Mouse (Mus musculus): ENCODE results near the gene Slc29a1. TPM values are rescaled to one million over a fixed set of nuclear protein-coding genes. Genes with fewer than 3 reads are reported as not detected.

The Slc29a1 gene
- polyA plus RNA-seq, 1 experiment, result 109 TPM

- 82% methylated on average over 3 of the region's 3 CpGs for whole genome bisulfite sequencing
- TF ChIP-seq CTCF (IDR thresholded peaks at IDR 0.05; ENCODE audit: control insufficient read depth, insufficient read depth, low read length) (no peak), POLR2A (IDR thresholded peaks at IDR 0.05; ENCODE audit: borderline replicate concordance, control insufficient read depth, low read depth, low read length) (no peak)
- H3K4me1 ChIP-seq (ENCODE audit: control insufficient read depth, insufficient read depth, low read length), result no peaks in the 10 kb centered on the region; the same call in 1 of the 2 replicates
- no peak overlapping the region for H3K27ac ChIP-seq (ENCODE audit: control insufficient read depth, insufficient read depth, low read depth, low read length, poor library complexity)
- no peak overlapping the region for H3K4me3 ChIP-seq (replicated peaks; ENCODE audit: control insufficient read depth, low read depth, low read length)
Observed at GRCm38 (mm10) chr17:45553065-45553464, 46.3 kb downstream of the Slc29a1 start.

- TF ChIP-seq CTCF (IDR thresholded peaks at IDR 0.05; ENCODE audit: control insufficient read depth, insufficient read depth, low read length), result peak; percentile 88
- no peak for TF ChIP-seq POLR2A (IDR thresholded peaks at IDR 0.05; ENCODE audit: borderline replicate concordance, control insufficient read depth, low read depth, low read length)
- H3K4me3 ChIP-seq (replicated peaks; ENCODE audit: control insufficient read depth, low read depth, low read length), result no peak overlapping the region
- H3K4me1 ChIP-seq (ENCODE audit: control insufficient read depth, insufficient read depth, low read length), result no peaks in the 10 kb centered on the region; the same call in 1 of the 2 replicates
- 6% methylated on average over 8 of the region's 8 CpGs for WGBS
- H3K27ac ChIP-seq (ENCODE audit: control insufficient read depth, insufficient read depth, low read depth, low read length, poor library complexity), result no peak overlapping the region
Observed at GRCm38 (mm10) chr17:45551816-45552451, 47.5 kb downstream of the Slc29a1 start.

GRCm38 (mm10) chr17:45551249-45551796 lies 48.1 kb downstream of the Slc29a1 start:
- WGBS, result 70% methylated on average over 7 of the region's 7 CpGs
- no peak for TF ChIP-seq POLR2A (IDR thresholded peaks at IDR 0.05; ENCODE audit: borderline replicate concordance, control insufficient read depth, low read depth, low read length)
- no peak for TF ChIP-seq CTCF (IDR thresholded peaks at IDR 0.05; ENCODE audit: control insufficient read depth, insufficient read depth, low read length)
- no peaks in the 10 kb centered on the region; the same call in 1 of the 2 replicates for H3K4me1 ChIP-seq (ENCODE audit: control insufficient read depth, insufficient read depth, low read length)
- no peak overlapping the region for H3K27ac ChIP-seq (ENCODE audit: control insufficient read depth, insufficient read depth, low read depth, low read length, poor library complexity)
- H3K4me3 ChIP-seq (replicated peaks; ENCODE audit: control insufficient read depth, low read depth, low read length), result no peak overlapping the region

GRCm38 (mm10) chr17:45550253-45550652 lies 49.2 kb downstream of the Slc29a1 start:
- H3K27ac ChIP-seq (ENCODE audit: control insufficient read depth, insufficient read depth, low read depth, low read length, poor library complexity), result no peak overlapping the region
- 48% methylated on average over 5 of the region's 5 CpGs for WGBS
- TF ChIP-seq CTCF (IDR thresholded peaks at IDR 0.05; ENCODE audit: control insufficient read depth, insufficient read depth, low read length) (no peak), POLR2A (IDR thresholded peaks at IDR 0.05; ENCODE audit: borderline replicate concordance, control insufficient read depth, low read depth, low read length) (no peak)
- H3K4me1 ChIP-seq (ENCODE audit: control insufficient read depth, insufficient read depth, low read length), result no peaks in the 10 kb centered on the region; the same call in 1 of the 2 replicates
- H3K4me3 ChIP-seq (replicated peaks; ENCODE audit: control insufficient read depth, low read depth, low read length), result no peak overlapping the region

GRCm38 (mm10) chr17:45549617-45550181 lies 49.7 kb downstream of the Slc29a1 start, which contains the start of gene Tmem151b:
Gene Tmem151b, minus strand, starts transcription at chr17:45549677.
- Histone ChIP-seq H3K4me1 (ENCODE audit: control insufficient read depth, insufficient read depth, low read length) (no peaks in the 10 kb centered on the region; the same call in 1 of the 2 replicates), H3K4me3 (replicated peaks; ENCODE audit: control insufficient read depth, low read depth, low read length) (no peak within 1 kb of the TSS), H3K27ac (ENCODE audit: control insufficient read depth, insufficient read depth, low read depth, low read length, poor library complexity) (no peak within 1 kb of the TSS)
- no peak for TF ChIP-seq POLR2A (IDR thresholded peaks at IDR 0.05; ENCODE audit: borderline replicate concordance, control insufficient read depth, low read depth, low read length)
- TF ChIP-seq CTCF (IDR thresholded peaks at IDR 0.05; ENCODE audit: control insufficient read depth, insufficient read depth, low read length), result no peak
- 4% methylated on average over 27 of the region's 29 CpGs for WGBS

GRCm38 (mm10) chr17:45548541-45549512 lies 50.6 kb downstream of the Slc29a1 start:
- Histone ChIP-seq H3K4me1 (ENCODE audit: control insufficient read depth, insufficient read depth, low read length) (no peaks in the 10 kb centered on the region), H3K27ac (ENCODE audit: control insufficient read depth, insufficient read depth, low read depth, low read length, poor library complexity) (no peak overlapping the region), H3K4me3 (replicated peaks; ENCODE audit: control insufficient read depth, low read depth, low read length) (no peak overlapping the region)
- TF ChIP-seq CTCF (IDR thresholded peaks at IDR 0.05; ENCODE audit: control insufficient read depth, insufficient read depth, low read length), result no peak
- 5% methylated on average over 58 of the region's 68 CpGs for WGBS

GRCm38 (mm10) chr17:45547461-45548190 lies 51.8 kb downstream of the Slc29a1 start:
- H3K4me1 ChIP-seq (ENCODE audit: control insufficient read depth, insufficient read depth, low read length), result no peaks in the 10 kb centered on the region
- WGBS, result 78% methylated on average over 5 of the region's 5 CpGs
- H3K27ac ChIP-seq (ENCODE audit: control insufficient read depth, insufficient read depth, low read depth, low read length, poor library complexity), result no peak overlapping the region
- no peak for TF ChIP-seq POLR2A (IDR thresholded peaks at IDR 0.05; ENCODE audit: borderline replicate concordance, control insufficient read depth, low read depth, low read length)
- no peak for TF ChIP-seq CTCF (IDR thresholded peaks at IDR 0.05; ENCODE audit: control insufficient read depth, insufficient read depth, low read length)
- H3K4me3 ChIP-seq (replicated peaks; ENCODE audit: control insufficient read depth, low read depth, low read length), result no peak overlapping the region

Data from bone marrow, adult 2 months (tissue).